Mouse (Mus musculus) kidney, postnatal 10 days (tissue): Measurements from ENCODE around the gene Sec24a.
A peak's percentile ranks its signal among the peaks of the same experiment; 100 is the strongest.

Experiments used
- DNase-seq: peaks from one replicate; pipeline ENCODE4 v3.0.0; 2021; ENCODE audit warnings: mixed read lengths

The Sec24a gene

GRCm38 (mm10) chr11:51646751-51647667 is 116.4 kb downstream of the Sec24a start:
- peak; percentile 68 for DNase-seq

- no peak for DNase-seq
These were observed 117.2 kb downstream of the Sec24a start for GRCm38 (mm10) chr11:51646245-51646644.

GRCm38 (mm10) chr11:51645293-51645692 is 118.1 kb downstream of the Sec24a start:
- DNase-seq, result peak; percentile 42

DNA sequence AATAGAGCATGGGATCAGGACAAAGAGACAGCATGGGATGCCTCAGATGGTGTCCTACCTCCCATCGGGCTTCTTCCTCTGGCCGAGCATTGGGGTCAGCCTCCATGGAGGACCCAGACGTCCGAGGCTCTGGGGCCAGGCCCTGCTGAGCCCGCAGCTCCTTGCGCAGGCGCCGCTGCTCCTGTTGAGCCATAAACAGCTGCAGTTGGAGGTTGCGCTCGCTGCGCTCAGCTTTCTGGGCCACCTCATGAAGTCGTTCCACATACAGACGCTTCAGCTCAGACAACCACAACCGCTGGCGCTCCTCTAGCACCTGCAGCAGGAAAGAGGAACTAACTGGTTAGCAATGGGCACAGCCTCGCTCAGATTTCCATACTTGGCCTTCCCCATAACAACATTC is 119.2 kb downstream of the Sec24a start:
- no peak for DNase-seq

GRCm38 (mm10) chr11:51643761-51644160 is 119.7 kb downstream of the Sec24a start:
- no peak for DNase-seq

DNA sequence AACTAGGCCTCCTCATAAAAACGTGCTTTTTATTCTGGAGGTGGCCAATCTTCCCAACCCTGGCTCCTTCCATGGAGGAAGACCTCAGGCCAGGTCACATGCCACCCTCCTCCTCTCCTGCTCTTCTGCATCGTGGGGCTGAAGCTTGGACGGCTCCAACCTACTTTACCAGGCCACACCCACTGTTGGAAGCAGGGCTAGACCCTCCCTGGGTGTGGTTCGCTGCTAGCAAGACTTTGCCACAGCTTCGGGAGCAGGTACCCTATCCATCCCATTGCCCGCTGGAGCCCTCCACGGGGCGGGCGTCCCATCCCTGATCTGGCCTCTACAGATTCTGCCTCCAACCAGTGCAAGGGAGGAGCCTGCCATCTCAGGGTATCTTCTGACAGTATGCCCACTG is 120.2 kb downstream of the Sec24a start:
- no peak for DNase-seq
